Mouse (Mus musculus): ENCODE data around the gene Myo9b. TPM values are rescaled to one million over a fixed set of nuclear protein-coding genes. Genes with fewer than 3 reads are reported as not detected.

Myo9b gene
- total and polyA plus RNA-seq, 3 experiments = 40.0 to 58.6 (median 43.9) TPM

DNA sequence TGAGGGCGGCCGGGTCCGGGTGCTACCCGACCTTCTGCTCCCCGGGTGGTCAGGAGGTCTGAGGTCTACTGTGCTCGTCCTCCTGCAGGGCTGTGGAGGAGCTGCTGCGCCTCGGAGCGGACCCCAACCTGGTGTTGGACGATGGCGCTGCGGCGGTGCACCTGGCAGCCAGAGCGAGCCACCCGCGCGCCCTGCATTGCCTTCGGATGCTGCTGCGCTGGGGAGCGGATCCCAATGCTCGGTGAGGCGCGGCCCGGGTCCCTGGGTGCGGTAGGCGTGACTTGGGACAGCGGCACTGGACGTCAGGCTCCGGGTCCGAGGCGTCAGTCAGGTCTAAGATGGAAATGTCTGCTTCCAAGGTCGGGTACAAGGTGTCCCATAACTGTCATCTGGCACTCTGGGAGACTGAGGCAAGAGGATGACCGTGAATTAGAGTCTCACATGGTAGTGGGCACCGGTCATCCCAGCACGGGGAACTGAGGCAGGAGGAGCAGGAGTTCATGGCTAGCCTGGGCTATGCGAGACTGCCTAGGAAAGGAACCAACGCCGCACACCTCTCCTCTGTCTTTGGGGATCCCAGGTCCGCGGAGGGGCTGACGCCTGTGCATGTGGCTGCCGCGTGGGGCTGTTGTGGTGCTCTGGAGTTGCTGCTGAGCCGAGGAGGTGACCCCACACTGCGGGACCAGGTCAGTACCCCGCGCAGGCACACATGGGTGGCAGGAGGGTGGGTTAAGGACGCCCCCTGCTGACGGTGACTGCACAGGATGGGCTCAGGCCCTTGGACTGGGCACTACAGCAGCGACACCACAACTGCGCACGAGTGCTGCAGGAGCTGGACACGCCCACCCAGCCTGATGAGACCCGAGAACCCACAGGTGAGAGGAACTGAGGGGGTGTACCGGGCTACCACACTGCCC lies 133.8 kb downstream of the Myo9b start:
- Histone ChIP-seq H3K4me3 (ENCODE audit: low read depth, low read length) (peak overlapping the region; percentile 82), H3K27me3 (ENCODE audit: insufficient read depth, low read length) (no peaks in the 10 kb centered on the region), H3K9me3 (replicated peaks) (no peaks in the 10 kb centered on the region), H3K4me1 (ENCODE audit: insufficient read depth, low read depth, low read length) (peaks cover 74% of the 10 kb centered on the region), H3K36me3 (replicated peaks) (peaks cover 68% of the 10 kb centered on the region)
- ATAC-seq (ENCODE audit: extremely low read depth, insufficient number of reproducible peaks, low FRiP score, poor library complexity, severe bottlenecking) (peak; percentile 58), DNase-seq (ENCODE audit: low spot score) (peak; percentile 85)
- no peak for TF ChIP-seq TAL1 (conservative IDR thresholded peaks at IDR 0.05; ENCODE audit: low read depth, low read length)
- TF ChIP-seq GATA2 (IDR thresholded peaks at IDR 0.05; ENCODE audit: borderline replicate concordance, low read depth, low read length) = no peak
- peak; percentile 80 for TF ChIP-seq CTCF (IDR thresholded peaks at IDR 0.05; ENCODE audit: low read depth, low read length)
- TF ChIP-seq POLR2AphosphoS5 (IDR thresholded peaks at IDR 0.05; ENCODE audit: insufficient replicate concordance, low read depth, low read length) = no peak; the same call in 1 of the 2 replicates
- TF ChIP-seq GATA1 (IDR thresholded peaks at IDR 0.05; ENCODE audit: borderline replicate concordance, low read length) = no peak

DNA sequence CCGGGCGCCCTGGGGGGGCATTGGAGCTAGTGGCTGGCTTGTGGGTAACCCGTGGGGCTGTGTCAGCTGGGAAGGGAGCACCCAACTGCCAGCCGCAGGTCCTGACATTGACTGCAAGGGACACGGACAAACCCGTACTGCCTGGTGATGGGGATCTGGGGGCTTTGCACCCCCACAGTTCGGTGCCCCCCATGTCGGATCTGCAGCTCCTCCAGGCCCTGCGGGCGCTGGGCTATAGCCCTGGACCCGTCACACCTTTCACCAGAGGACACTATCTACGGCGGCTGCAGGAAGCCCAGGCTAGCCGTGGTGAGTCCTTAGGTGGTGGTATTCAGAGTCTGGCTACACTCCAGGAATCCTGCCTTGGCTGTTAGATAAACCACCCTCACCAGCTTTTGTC lies 134.9 kb downstream of the Myo9b start:
- Histone ChIP-seq H3K27me3 (ENCODE audit: insufficient read depth, low read length) (no peaks in the 10 kb centered on the region), H3K4me1 (ENCODE audit: insufficient read depth, low read depth, low read length) (peaks cover 78% of the 10 kb centered on the region), H3K9me3 (replicated peaks) (no peaks in the 10 kb centered on the region), H3K4me3 (ENCODE audit: low read depth, low read length) (peak overlapping the region; percentile 82; the same call in 1 of the 2 replicates), H3K36me3 (replicated peaks) (peaks cover 61% of the 10 kb centered on the region)
- DNase-seq (ENCODE audit: low spot score) (no peak), ATAC-seq (ENCODE audit: extremely low read depth, insufficient number of reproducible peaks, low FRiP score, poor library complexity, severe bottlenecking) (no peak)
- TF ChIP-seq CTCF (IDR thresholded peaks at IDR 0.05; ENCODE audit: low read depth, low read length) = no peak
- no peak for TF ChIP-seq TAL1 (conservative IDR thresholded peaks at IDR 0.05; ENCODE audit: low read depth, low read length)
- no peak for TF ChIP-seq GATA1 (IDR thresholded peaks at IDR 0.05; ENCODE audit: borderline replicate concordance, low read length)
- TF ChIP-seq POLR2AphosphoS5 (IDR thresholded peaks at IDR 0.05; ENCODE audit: insufficient replicate concordance, low read depth, low read length) = no peak
- TF ChIP-seq GATA2 (IDR thresholded peaks at IDR 0.05; ENCODE audit: borderline replicate concordance, low read depth, low read length) = no peak

DNA sequence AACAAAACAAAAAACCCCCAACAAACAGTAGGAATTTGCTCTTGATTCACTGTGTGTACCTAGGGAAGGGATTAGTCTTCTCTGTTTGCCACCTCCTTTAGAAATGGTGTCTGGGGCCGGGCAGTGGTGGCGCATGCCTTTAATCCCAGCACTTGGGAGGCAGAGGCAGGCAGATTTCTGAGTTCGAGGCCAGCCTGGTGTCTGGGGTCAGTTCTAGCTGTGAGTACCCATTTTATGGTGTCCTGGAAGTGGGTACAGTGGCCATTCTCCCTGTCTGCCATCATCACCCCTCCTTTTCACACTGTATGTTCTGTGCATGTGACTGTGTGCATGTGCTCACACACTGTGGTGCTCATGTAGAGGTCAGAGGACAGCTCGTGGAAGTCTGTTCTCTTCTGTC lies 135.7 kb downstream of the Myo9b start:
- TF ChIP-seq POLR2AphosphoS5 (IDR thresholded peaks at IDR 0.05; ENCODE audit: insufficient replicate concordance, low read depth, low read length) (no peak), GATA2 (IDR thresholded peaks at IDR 0.05; ENCODE audit: borderline replicate concordance, low read depth, low read length) (no peak), GATA1 (IDR thresholded peaks at IDR 0.05; ENCODE audit: borderline replicate concordance, low read length) (no peak), TAL1 (conservative IDR thresholded peaks at IDR 0.05; ENCODE audit: low read depth, low read length) (no peak), CTCF (IDR thresholded peaks at IDR 0.05; ENCODE audit: low read depth, low read length) (no peak)
- no peak overlapping the region for H3K4me3 ChIP-seq (ENCODE audit: low read depth, low read length)
- peaks cover 70% of the 10 kb centered on the region for H3K4me1 ChIP-seq (ENCODE audit: insufficient read depth, low read depth, low read length)
- no peaks in the 10 kb centered on the region for H3K9me3 ChIP-seq (replicated peaks)
- no peak for DNase-seq (ENCODE audit: low spot score)
- H3K36me3 ChIP-seq (replicated peaks) = peaks cover 53% of the 10 kb centered on the region
- no peaks in the 10 kb centered on the region for H3K27me3 ChIP-seq (ENCODE audit: insufficient read depth, low read length)
- no peak for ATAC-seq (ENCODE audit: extremely low read depth, insufficient number of reproducible peaks, low FRiP score, poor library complexity, severe bottlenecking)

Other genes starting within 250 kb of the Myo9b start
- gene Haus8, start 220 bp downstream of the Myo9b start, total RNA-seq (2014; fragmentation: Nextera tagmentation) = 17.8 and 18.3 TPM in 2 replicates
- 50.2 and 51.1 TPM in 2 replicates for gene Haus8, start 220 bp downstream of the Myo9b start, total RNA-seq (2017)
- 18.1 and 25.5 TPM in 2 replicates for gene Haus8, start 220 bp downstream of the Myo9b start, polyA plus RNA-seq (2012)
- 23.3 and 34.5 TPM in 2 replicates for gene Use1, start 94.1 kb downstream of the Myo9b start, total RNA-seq (2014; fragmentation: Nextera tagmentation)
- gene Use1, start 94.1 kb downstream of the Myo9b start, total RNA-seq (2017) = 70.8 and 81.0 TPM in 2 replicates
- gene Use1, start 94.1 kb downstream of the Myo9b start, polyA plus RNA-seq (2012) = 151 and 198 TPM in 2 replicates
- 4.7 and 6.2 TPM in 2 replicates for gene Ocel1, start 98.6 kb downstream of the Myo9b start, total RNA-seq (2014; fragmentation: Nextera tagmentation)
- 18.0 and 25.8 TPM in 2 replicates for gene Ocel1, start 98.6 kb downstream of the Myo9b start, total RNA-seq (2017)
- gene Ocel1, start 98.6 kb downstream of the Myo9b start, polyA plus RNA-seq (2012) = 32.3 and 37.6 TPM in 2 replicates
- gene Nr2f6, start 109.2 kb downstream of the Myo9b start, total RNA-seq (2014; fragmentation: Nextera tagmentation) = 6.4 and 8.6 TPM in 2 replicates
- 9.7 and 17.0 TPM in 2 replicates for gene Nr2f6, start 109.2 kb downstream of the Myo9b start, total RNA-seq (2017)
- gene Nr2f6, start 109.2 kb downstream of the Myo9b start, polyA plus RNA-seq (2012) = 36.0 and 47.8 TPM in 2 replicates
- not detected in 2 replicates for gene Ushbp1, start 123.1 kb downstream of the Myo9b start, total RNA-seq (2014; fragmentation: Nextera tagmentation)
- gene Ushbp1, start 123.1 kb downstream of the Myo9b start, total RNA-seq (2017) = 0.06 and 0.11 TPM in 2 replicates
- 0.08 and 0.09 TPM in 2 replicates for gene Ushbp1, start 123.1 kb downstream of the Myo9b start, polyA plus RNA-seq (2012)
- 58.4 and 83.8 TPM in 2 replicates for gene Babam1, start 124.1 kb downstream of the Myo9b start, total RNA-seq (2014; fragmentation: Nextera tagmentation)
- gene Babam1, start 124.1 kb downstream of the Myo9b start, total RNA-seq (2017) = 90.3 and 92.1 TPM in 2 replicates
- 106 and 107 TPM in 2 replicates for gene Babam1, start 124.1 kb downstream of the Myo9b start, polyA plus RNA-seq (2012)
- 5.9 and 16.2 TPM in 2 replicates for gene Ankle1, start 133.3 kb downstream of the Myo9b start, total RNA-seq (2014; fragmentation: Nextera tagmentation)
- gene Ankle1, start 133.3 kb downstream of the Myo9b start, total RNA-seq (2017) = 9.8 and 12.1 TPM in 2 replicates
- gene Ankle1, start 133.3 kb downstream of the Myo9b start, polyA plus RNA-seq (2012) = 13.7 and 15.1 TPM in 2 replicates
- 2.6 and 3.9 TPM in 2 replicates for gene Abhd8, start 190.9 kb downstream of the Myo9b start, total RNA-seq (2014; fragmentation: Nextera tagmentation)
- 4.5 and 5.0 TPM in 2 replicates for gene Abhd8, start 190.9 kb downstream of the Myo9b start, total RNA-seq (2017)
- 17.0 and 20.9 TPM in 2 replicates for gene Abhd8, start 190.9 kb downstream of the Myo9b start, polyA plus RNA-seq (2012)
- gene Mrpl34, start 192.2 kb downstream of the Myo9b start, total RNA-seq (2014; fragmentation: Nextera tagmentation) = 42.0 and 65.5 TPM in 2 replicates
- 68.2 and 74.9 TPM in 2 replicates for gene Mrpl34, start 192.2 kb downstream of the Myo9b start, total RNA-seq (2017)
- 149 and 161 TPM in 2 replicates for gene Mrpl34, start 192.2 kb downstream of the Myo9b start, polyA plus RNA-seq (2012)
- gene Dda1, start 196.5 kb downstream of the Myo9b start, total RNA-seq (2014; fragmentation: Nextera tagmentation) = 51.9 and 56.2 TPM in 2 replicates
- gene Dda1, start 196.5 kb downstream of the Myo9b start, total RNA-seq (2017) = 16.2 and 19.6 TPM in 2 replicates
- gene Dda1, start 196.5 kb downstream of the Myo9b start, polyA plus RNA-seq (2012) = 209 and 288 TPM in 2 replicates
- gene Ano8, start 213.2 kb downstream of the Myo9b start, total RNA-seq (2014; fragmentation: Nextera tagmentation) = 0.97 and 1.1 TPM in 2 replicates
- 2.1 and 2.5 TPM in 2 replicates for gene Ano8, start 213.2 kb downstream of the Myo9b start, total RNA-seq (2017)
- gene Ano8, start 213.2 kb downstream of the Myo9b start, polyA plus RNA-seq (2012) = 1.4 and 1.5 TPM in 2 replicates
- 5.8 and 6.4 TPM in 2 replicates for gene Gtpbp3, start 215.4 kb downstream of the Myo9b start, total RNA-seq (2014; fragmentation: Nextera tagmentation)
- 14.6 and 18.2 TPM in 2 replicates for gene Gtpbp3, start 215.4 kb downstream of the Myo9b start, total RNA-seq (2017)
- gene Gtpbp3, start 215.4 kb downstream of the Myo9b start, polyA plus RNA-seq (2012) = 26.1 and 33.3 TPM in 2 replicates
- gene Plvap, start 239.0 kb downstream of the Myo9b start, total RNA-seq (2014; fragmentation: Nextera tagmentation) = not detected in 2 replicates
- 0.16 and 0.17 TPM in 2 replicates for gene Plvap, start 239.0 kb downstream of the Myo9b start, total RNA-seq (2017)
- 0.88 and 0.90 TPM in 2 replicates for gene Plvap, start 239.0 kb downstream of the Myo9b start, polyA plus RNA-seq (2012)

Measured in G1E (cell line).